Mouse (Mus musculus): ENCODE measurements around the gene Arhgef7. TPM values are rescaled to one million over a fixed set of nuclear protein-coding genes. Genes with fewer than 3 reads are reported as not detected.

The Arhgef7 gene
- total RNA-seq, 2 experiments from 2014 or later, result 172 to 189 TPM

Other genes with a start within 250 kb of the Arhgef7 start
- under 1 TPM; 0.42 to 0.87 TPM for gene Rab20, start 249.0 kb upstream of the Arhgef7 start, total RNA-seq (2021)
- 10 to 100 TPM; 53.3 to 58.2 TPM for gene Naxd, start 230.2 kb upstream of the Arhgef7 start, total RNA-seq (2021)
- gene Cars2, start 176.9 kb upstream of the Arhgef7 start, total RNA-seq (2021), result 10 to 100 TPM; 18.2 to 26.1 TPM
- gene Ing1, start 172.2 kb upstream of the Arhgef7 start, total RNA-seq (2021), result 10 to 100 TPM; 39.0 to 43.4 TPM
- 10 to 100 TPM; 50.7 to 61.4 TPM for gene Ankrd10, start 92.0 kb upstream of the Arhgef7 start, total RNA-seq (2021)
- not detected for gene 1700016D06Rik, start 26.7 kb upstream of the Arhgef7 start, total RNA-seq (2021)
- gene Tex29, start 112.8 kb downstream of the Arhgef7 start, total RNA-seq (2021), result under 1 TPM; 0.57 to 0.77 TPM